Mouse (Mus musculus): Measurements from ENCODE around the gene Vmn2r9.
"Not testable (repeated sequence)": the region's sequence is repeated elsewhere in the genome, so short reads cannot be mapped to it uniquely, and the experiment has no call there.

The Vmn2r9 gene

GRCm38 (mm10) chr5:108852501-108852900 is at the start of gene Vmn2r9:
Gene Vmn2r9 (minus strand): TSS chr5:108852601.
- DNase-seq (ENCODE audit: low read depth, low spot score), result not testable (repeated sequence)

GRCm38 (mm10) chr5:108866746-108867145 is 14.3 kb upstream of the Vmn2r9 start:
- DNase-seq (ENCODE audit: low read depth, low spot score), result peak; percentile 2

GRCm38 (mm10) chr5:108849466-108849865 is 2.9 kb downstream of the Vmn2r9 start:
- DNase-seq (ENCODE audit: low read depth, low spot score), result no peak

- peak; percentile 11 for DNase-seq (ENCODE audit: low read depth, low spot score)
Observed at GRCm38 (mm10) chr5:108836156-108836555, 16.2 kb downstream of the Vmn2r9 start.

GRCm38 (mm10) chr5:108823276-108823675 is 29.1 kb downstream of the Vmn2r9 start:
- no peak for DNase-seq (ENCODE audit: low read depth, low spot score)

- not testable (repeated sequence) for DNase-seq (ENCODE audit: low read depth, low spot score)
Observed at GRCm38 (mm10) chr5:108808750-108809149, 43.7 kb downstream of the Vmn2r9 start, which contains the start of gene Vmn2r8. Gene Vmn2r8 (minus strand): TSS chr5:108808850.

GRCm38 (mm10) chr5:108803646-108804045 is 48.8 kb downstream of the Vmn2r9 start:
- DNase-seq (ENCODE audit: low read depth, low spot score), result no peak

GRCm38 (mm10) chr5:108795263-108795662 is 57.1 kb downstream of the Vmn2r9 start, which contains the start of gene Tmed11:
Gene Tmed11 (minus strand): TSS chr5:108795363.
- not testable (repeated sequence) for DNase-seq (ENCODE audit: low read depth, low spot score)

- peak; percentile 14 for DNase-seq (ENCODE audit: low read depth, low spot score)
Observed at GRCm38 (mm10) chr5:108790385-108790784, 62.0 kb downstream of the Vmn2r9 start.

Data from mesoderm, embryonic 11.5 days (tissue).